Mouse (Mus musculus) G1E-ER4 (cell line): Measurements from ENCODE around the gene Sesn3. TPM values are rescaled to one million over a fixed set of nuclear protein-coding genes. Genes with fewer than 3 reads are reported as not detected.

Experiments
- GATA1 ChIP-seq: IDR thresholded peaks from one replicate; pipeline ENCODE4 v1.8.0; 2012; ENCODE audit warnings: low read length, inconsistent platforms
- polyA plus RNA-seq: library from polyadenylated mRNA; stranded (reverse); fragments of >175 nt; gene quantifications from 2 replicates; pipeline ENCODE4 v1.2.3, GENCODE M21; 2012

Sesn3 gene
- polyA plus RNA-seq, 1 experiment, result 0.14 TPM

DNA sequence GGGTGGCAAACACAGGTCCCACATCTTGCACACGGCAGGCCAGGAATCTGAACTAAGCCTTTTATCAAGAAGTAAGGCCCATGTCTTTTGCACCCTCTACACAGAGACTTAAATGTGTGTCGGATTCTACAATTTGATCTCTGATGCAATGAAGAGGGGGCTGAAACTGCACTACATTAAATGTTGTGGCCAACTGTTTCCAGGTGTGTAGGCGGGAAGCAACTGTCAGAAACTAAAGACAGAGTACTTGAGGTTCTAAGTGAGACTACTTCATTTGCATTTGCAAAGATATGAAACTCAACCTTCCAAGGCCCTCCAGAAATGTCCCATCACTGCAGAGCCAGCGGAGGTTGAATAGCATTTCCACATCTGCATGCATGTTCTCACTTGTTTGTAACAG is 101.3 kb downstream of the Sesn3 start:
- no peak for TF ChIP-seq GATA1

DNA sequence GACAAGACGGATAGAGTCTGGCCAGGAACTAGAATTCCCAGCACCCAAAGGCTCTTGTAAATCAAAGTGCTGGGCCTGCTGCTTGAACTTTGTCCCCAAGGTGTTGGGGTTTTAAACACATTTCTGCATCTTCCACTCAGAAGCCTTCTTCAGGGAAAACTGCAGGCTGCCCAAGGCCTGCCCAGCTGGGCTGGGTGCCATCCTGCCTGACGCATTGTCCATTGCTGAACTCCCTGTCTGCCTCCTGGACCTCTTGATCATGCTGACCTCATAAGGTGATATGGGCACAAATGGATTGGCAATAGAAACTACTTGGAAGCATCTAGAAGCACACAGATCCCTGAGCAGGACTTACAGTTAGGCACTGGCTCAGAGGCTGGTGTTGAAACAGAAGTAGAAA is 103.3 kb downstream of the Sesn3 start:
- no peak for TF ChIP-seq GATA1

DNA sequence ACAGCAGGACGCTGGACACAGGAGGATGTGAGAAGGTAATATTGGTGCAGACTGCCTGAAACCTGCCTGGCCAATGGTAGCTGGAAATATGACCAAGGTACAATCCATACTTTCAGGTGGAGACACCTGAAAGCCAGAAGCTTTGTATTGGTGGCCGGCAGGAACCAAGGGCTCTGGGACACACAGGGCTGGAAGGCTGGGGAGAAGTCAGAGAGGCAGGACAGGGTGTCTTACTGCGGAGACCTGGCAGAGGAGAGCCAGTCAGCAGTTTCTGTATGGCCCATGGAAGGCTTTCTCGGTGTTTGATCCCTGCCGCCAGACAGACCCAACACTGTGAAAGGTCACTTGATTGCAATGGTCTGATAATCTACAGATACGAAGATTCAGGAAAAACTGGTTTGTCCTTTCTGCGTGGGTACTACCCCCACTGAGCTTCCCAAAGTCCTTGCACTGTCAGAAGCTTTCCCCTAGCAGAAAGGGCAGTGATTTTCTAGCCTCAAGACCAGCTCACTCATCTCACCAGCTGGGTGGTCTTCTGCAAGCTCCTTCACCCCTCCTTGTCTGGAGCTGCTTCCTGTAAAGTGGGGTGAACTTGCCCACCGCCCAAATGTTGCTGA is 105.0 kb downstream of the Sesn3 start:
- TF ChIP-seq GATA1, result no peak

DNA sequence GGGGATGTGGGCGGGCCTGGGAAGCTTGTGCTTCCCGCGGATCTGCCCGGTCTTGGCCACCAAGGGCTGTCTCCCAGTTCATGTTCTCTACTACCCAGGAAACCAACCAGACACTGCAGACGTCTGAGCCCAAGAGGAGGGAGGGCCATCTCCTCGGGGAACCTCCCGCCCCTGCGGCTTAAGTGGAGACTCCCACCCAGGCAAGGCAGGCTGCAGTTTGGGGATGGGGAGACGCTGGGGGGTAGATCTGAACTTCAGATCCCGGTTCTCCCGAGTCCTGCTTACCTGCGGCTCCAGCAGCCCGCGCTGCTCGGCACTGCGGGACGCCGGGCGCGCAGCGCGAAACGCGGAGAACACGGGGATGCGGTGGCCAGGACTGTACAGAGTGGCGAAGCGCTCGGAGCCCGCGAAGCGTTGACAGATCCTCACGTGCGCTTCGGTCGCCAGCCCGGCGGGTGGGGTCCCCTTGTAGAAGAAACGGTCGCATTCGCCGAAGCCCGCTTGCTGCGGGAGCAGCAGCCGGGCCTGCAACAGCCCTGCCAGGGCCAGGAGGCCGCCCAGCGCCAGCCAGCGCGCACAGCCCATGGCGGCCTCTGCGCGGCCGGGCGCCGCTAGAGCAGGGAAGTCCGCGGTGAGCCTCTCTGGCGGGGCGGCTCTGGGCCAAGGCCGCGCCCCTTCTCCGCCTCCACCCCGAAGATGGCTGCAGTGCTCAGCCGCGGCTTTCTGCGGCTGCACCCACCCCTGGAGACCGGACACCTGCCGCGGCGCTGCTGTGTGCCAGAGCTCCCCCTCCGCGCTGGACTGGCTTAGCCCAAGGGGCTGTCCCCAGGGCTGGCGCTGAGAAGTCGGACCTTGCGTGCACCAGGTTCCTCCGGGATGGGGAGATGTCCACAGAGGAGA is 105.8 kb downstream of the Sesn3 start:
- TF ChIP-seq GATA1, result no peak

DNA sequence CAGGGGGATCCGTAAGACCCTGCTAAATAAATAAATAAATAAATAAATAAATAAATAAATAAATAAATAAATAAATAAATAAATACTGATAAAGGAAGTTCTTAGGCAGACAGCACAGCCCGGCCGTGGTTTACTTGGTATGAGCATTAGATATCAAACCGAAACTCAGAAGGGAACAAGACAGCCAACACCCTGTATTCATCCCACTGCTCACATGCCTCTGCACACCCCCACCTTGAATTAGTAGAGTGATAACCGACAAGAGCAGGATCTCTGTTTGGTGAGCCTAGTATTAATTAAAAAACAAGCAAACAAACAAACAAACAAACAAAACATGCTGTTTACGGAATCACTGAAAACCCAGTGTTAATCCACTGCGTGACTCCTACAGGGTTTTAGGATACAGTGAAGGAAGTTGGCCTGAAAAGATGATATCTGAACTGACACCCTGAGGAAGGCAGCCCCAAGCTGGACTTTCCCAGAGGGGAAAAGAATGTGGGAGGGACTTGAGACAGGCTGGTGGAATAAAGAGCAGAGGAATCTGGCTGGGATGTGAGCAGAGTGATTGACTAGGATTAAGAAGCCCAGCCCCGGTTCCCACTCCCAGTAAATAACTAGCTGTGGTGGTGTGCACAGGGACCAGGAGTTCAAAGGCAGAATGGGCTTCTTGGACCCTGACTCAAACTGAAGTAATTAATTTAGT is 106.6 kb downstream of the Sesn3 start, which contains the start of gene Endod1:
TSS of gene Endod1 (minus strand) at position 155 of the 703 bp plus-strand sequence.
- no peak for TF ChIP-seq GATA1

DNA sequence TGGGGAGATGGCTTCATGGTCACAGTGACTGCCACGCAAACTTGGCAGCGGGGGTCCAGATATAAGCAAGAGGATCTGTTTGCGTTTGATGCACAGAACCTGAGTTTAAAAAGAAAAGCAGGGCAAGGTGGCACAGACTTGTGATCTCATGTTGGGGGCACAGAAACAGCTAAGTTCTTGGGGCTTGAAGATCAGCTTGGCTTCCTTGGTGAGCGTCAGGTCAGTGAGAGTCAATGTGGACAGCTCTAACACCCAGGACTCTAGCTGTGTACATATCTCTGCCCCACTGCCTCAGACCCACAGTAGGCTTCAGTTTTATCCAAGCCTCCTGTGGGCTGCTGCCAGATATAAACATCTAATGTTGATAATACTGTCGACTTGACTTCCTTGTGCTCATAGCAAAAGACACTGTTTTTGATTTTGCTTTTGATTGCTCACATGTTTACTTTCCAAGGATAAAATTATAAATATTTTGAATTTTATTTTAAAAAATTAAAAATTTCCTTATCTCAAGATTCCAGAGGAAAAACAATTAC is 107.5 kb downstream of the Sesn3 start:
- no peak for TF ChIP-seq GATA1

Other genes with a start within 250 kb of the Sesn3 start
- gene Endod1, start 106.4 kb downstream of the Sesn3 start, polyA plus RNA-seq, result 16.2 and 19.2 TPM in 2 replicates
- gene Kdm4d, start 225.4 kb downstream of the Sesn3 start, polyA plus RNA-seq, result 0.18 and 0.32 TPM in 2 replicates
- 11.5 and 17.9 TPM in 2 replicates for gene Cwc15, start 225.6 kb downstream of the Sesn3 start, polyA plus RNA-seq